Mouse (Mus musculus) forebrain, postnatal 0 days (tissue): ENCODE data around the gene Nipbl. TPM values are rescaled to one million over a fixed set of nuclear protein-coding genes. Genes with fewer than 3 reads are reported as not detected.

Experiments
- ATAC-seq: fragments of 200-750 bp; cut with Nextera tagmentation; 2 replicates; pipeline ENCODE4 v1.8.0; 2017; ENCODE audit warnings: mild to moderate bottlenecking, moderate library complexity
- DNase-seq: peaks from one replicate; pipeline ENCODE4 v3.0.0-alpha.2; 2015
- H3K27ac ChIP-seq: fragments of 300-500 bp; sonication (generic); 2 replicates; pipeline ENCODE4 v1.5.1; 2014; ENCODE audit warnings: low read depth, mild to moderate bottlenecking, antibody characterized with exemption, low read length, moderate library complexity, mixed read lengths
- H3K27me3 ChIP-seq: fragments of 300-500 bp; sonication (generic); 2 replicates; pipeline ENCODE4 v1.6.1; 2014; ENCODE audit warnings: mild to moderate bottlenecking, low read length, mixed read lengths; ENCODE audit not compliant: insufficient read depth
- H3K36me3 ChIP-seq: fragments of 300-500 bp; sonication (generic); 2 replicates; pipeline ENCODE4 v1.6.1; 2014; ENCODE audit warnings: mild to moderate bottlenecking, moderate library complexity; ENCODE audit not compliant: insufficient read depth
- H3K4me1 ChIP-seq: fragments of 300-500 bp; sonication (generic); 2 replicates; pipeline ENCODE4 v1.6.1; 2014; ENCODE audit warnings: antibody characterized with exemption; ENCODE audit not compliant: insufficient read depth
- H3K4me2 ChIP-seq: fragments of 300-500 bp; sonication (generic); 2 replicates; pipeline ENCODE4 v1.6.1; 2014; ENCODE audit warnings: low read depth, mild to moderate bottlenecking, moderate library complexity
- H3K4me3 ChIP-seq: fragments of 300-500 bp; sonication (generic); 2 replicates; pipeline ENCODE4 v1.5.1; 2014; ENCODE audit warnings: low read depth, low read length, mixed read lengths
- H3K9ac ChIP-seq: fragments of 300-500 bp; sonication (generic); 2 replicates; pipeline ENCODE4 v1.6.1; 2014; ENCODE audit warnings: mild to moderate bottlenecking
- H3K9me3 ChIP-seq: fragments of 300-500 bp; sonication (generic); 2 replicates; pipeline ENCODE4 v1.6.1; 2016; ENCODE audit warnings: low read length
- CTCF ChIP-seq: sonication (generic); IDR thresholded peaks from 2 replicates; pipeline ENCODE4 v1.5.1; 2016; ENCODE audit warnings: antibody characterized with exemption, control low read depth, low read depth
- WGBS: fragments of 180-500 bp; shearing (Covaris S2); extraction: QIAGEN DNeasy Blood & Tissue Kit; methylation state at CpG from one replicate; pipeline ENCODE4 v1.1.7; 2014; 5-methylcytosine and 5-hydroxymethylcytosine counted together
- polyA plus RNA-seq: library from polyadenylated mRNA; unstranded; fragments of >200 nt; fragmentation: Nextera tagmentation; extraction: Ambion mirVana; gene quantifications from 2 replicates; pipeline ENCODE4 v1.2.1, GENCODE M21; 2015
- total RNA-seq: library from RNA; depleted of rRNA; stranded (reverse); fragments of >200 nt; gene quantifications from 2 replicates; pipeline ENCODE4 v1.2.3, GENCODE M21; 2014; rRNA removed

The Nipbl gene
- total and polyA plus RNA-seq, 2 experiments from 2014 or later = 10.5 to 20.7 TPM

DNA sequence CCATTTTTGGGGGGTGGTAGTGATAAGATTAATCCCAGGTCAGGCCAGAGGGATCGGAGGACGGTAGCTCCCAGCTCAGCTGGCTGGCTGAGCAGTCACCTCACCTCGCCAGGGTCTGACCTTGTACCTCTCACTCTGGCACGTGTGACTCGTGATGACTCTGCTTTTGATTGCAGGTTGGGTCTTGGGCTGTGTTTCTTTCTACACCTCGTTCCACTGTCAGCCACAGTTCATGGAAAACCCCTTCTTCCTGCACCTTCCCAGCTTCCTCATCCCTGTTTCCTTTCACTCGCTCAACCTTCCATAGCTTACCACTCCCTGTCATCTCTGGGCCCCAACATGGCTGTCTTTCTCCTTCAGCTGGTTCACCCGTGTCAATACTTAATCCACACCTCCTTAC, 172.3 kb downstream of the Nipbl start:
- Histone ChIP-seq H3K9me3 (no peaks in the 10 kb centered on the region), H3K4me3 (no peak overlapping the region), H3K27ac (no peak overlapping the region), H3K4me2 (no peak overlapping the region), H3K9ac (no peak overlapping the region), H3K36me3 (peaks cover 52% of the 10 kb centered on the region), H3K27me3 (no peaks in the 10 kb centered on the region), H3K4me1 (no peaks in the 10 kb centered on the region)
- 94% methylated on average over 8 of the region's 8 CpGs for WGBS
- no peak for DNase-seq
- TF ChIP-seq CTCF = no peak
- ATAC-seq = no peak

DNA sequence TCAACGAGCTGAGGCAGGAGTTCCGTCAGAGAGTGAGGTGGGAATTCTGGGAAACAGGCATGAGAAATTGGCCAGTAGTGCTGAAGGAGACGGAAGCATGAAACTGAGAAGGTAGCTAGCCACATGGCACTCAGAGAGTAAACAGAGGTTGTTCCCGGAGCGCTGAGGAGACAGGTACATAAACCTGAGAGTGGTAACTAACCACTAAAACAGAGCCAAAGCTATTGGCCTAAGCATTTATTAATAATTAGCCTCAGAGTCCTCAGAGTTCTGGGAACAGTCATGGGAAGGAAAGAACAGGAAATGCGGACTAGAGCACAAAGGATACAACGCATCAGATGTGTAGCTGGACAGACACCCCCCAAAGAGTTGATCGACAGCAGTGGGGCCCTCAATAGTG, 176.0 kb downstream of the Nipbl start:
- Histone ChIP-seq H3K4me1 (no peaks in the 10 kb centered on the region), H3K27ac (no peak overlapping the region), H3K27me3 (no peaks in the 10 kb centered on the region), H3K9ac (no peak overlapping the region), H3K4me3 (no peak overlapping the region), H3K36me3 (peaks cover 77% of the 10 kb centered on the region), H3K9me3 (no peaks in the 10 kb centered on the region), H3K4me2 (no peak overlapping the region)
- no peak for ATAC-seq
- no peak for DNase-seq
- TF ChIP-seq CTCF = no peak
- 93% methylated on average over 8 of the region's 8 CpGs for WGBS

DNA sequence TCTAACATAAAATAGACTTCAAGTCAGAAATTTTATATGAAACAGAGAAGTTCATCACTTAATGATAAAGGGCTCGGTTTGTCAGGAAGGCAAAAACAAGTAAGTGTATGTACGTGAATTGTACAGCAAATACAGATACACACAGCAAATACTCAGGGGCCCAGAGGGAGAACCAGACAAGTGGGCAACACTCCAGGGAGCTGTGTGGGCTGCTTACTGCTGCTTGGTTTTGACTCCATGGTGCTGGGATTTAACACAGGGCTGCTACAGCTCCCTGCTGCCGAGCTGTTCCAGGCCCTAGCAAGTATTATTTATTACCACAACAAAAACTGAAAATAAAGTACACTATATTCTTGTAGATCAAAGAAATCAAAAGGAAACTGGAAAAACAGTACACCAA, 177.1 kb downstream of the Nipbl start:
- Histone ChIP-seq H3K27ac (no peak overlapping the region), H3K4me1 (no peaks in the 10 kb centered on the region), H3K9ac (no peak overlapping the region), H3K27me3 (no peaks in the 10 kb centered on the region), H3K4me3 (no peak overlapping the region), H3K9me3 (no peaks in the 10 kb centered on the region), H3K4me2 (no peak overlapping the region), H3K36me3 (peaks cover 83% of the 10 kb centered on the region)
- no peak for TF ChIP-seq CTCF
- DNase-seq (no peak), ATAC-seq (no peak)
- 93% methylated on average over 3 of the region's 3 CpGs for WGBS

DNA sequence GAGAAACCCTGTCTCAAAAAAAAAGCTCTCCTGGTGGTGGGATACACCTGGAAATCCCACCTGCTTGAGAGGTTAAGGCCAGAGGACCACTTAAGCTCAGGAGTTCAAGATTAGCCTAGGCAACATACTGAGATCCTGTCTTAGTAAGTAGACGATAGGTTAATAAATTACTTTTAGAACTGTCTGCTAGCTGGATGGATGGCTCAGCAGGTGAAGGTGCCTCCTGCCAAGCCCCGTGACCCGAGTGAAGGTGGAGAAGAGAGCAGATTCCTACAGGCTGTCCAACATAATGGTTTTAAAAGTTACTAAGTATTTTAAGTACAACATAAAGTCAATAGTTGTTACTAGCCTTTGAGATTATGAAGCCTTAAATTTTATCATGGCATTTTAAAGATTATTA, 178.3 kb downstream of the Nipbl start:
- Histone ChIP-seq H3K27ac (no peak overlapping the region), H3K27me3 (no peaks in the 10 kb centered on the region), H3K36me3 (peaks cover 82% of the 10 kb centered on the region), H3K4me2 (no peak overlapping the region), H3K9me3 (no peaks in the 10 kb centered on the region), H3K9ac (no peak overlapping the region), H3K4me3 (no peak overlapping the region), H3K4me1 (no peaks in the 10 kb centered on the region)
- ATAC-seq (no peak), DNase-seq (no peak)
- WGBS = 96% methylated on average over 3 of the region's 3 CpGs
- no peak for TF ChIP-seq CTCF

Other genes starting within 250 kb of the Nipbl start
- not detected in 2 replicates for gene Gm2310, start 75.5 kb upstream of the Nipbl start, total RNA-seq
- not detected in 2 replicates for gene Gm2310, start 75.5 kb upstream of the Nipbl start, polyA plus RNA-seq